ENCODE assay signal across 12 mouse cellular contexts in the genomic region with DNA sequence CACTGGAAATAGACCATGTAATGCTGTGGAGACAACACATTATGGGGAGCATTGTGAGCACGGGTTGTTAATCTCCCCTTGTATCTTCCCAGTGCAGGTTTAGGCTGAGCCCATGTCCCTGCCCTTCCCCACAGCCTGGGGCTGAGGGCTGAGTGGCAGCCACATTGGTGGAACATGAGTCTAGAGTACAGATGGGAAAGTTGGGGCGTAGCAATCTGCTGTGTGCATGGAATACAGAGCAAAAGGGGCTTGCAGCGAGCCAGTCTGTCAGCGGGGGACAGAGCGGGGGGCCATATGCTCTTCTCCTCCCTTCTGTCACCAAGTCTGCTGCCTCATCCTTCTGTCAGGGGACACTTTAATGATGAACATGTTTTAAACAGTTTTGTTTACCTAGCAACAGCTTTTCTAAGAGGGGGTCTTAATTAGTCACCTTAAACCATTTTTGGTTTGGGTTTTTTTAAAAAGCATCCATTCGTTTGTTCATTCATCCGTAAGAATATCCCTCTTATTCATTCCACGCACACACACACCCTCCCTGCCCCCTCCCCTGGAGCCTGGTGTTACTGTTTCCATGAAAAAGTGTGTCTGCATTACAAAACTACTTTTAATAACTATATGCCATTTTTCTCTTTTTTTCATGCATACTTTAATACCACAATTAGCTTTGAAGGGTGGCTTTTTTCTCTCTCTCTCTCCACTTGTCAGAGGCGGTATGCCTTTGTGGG.
DNase-seq lines count a peak whose midpoint lies in the region.
"Had no signal": no experiment of that assay in that cellular context is flagged by ENCODE, and none has a peak within 500 bp of the region (broad histone marks: within the 10 kb centered on the region; RNA-seq: fewer than 3 reads in every experiment).

No protein-coding gene starts in this region.

- no peak overlapping the region for H3K27ac ChIP-seq in hindbrain, embryonic 10.5 days
- H3K27ac ChIP-seq: embryonic facial prominence, embryonic 13.5 days; limb, embryonic 13.5 days; macrophage had no signal

- H3K4me3 ChIP-seq in hindbrain, embryonic 10.5 days = no peak overlapping the region
- H3K4me3 ChIP-seq: embryonic facial prominence, embryonic 13.5 days; limb, embryonic 13.5 days had no signal

- H3K36me3 ChIP-seq in hindbrain, embryonic 10.5 days = no peaks in the 10 kb centered on the region
- H3K36me3 ChIP-seq: embryonic facial prominence, embryonic 13.5 days; limb, embryonic 13.5 days had no signal

- H3K4me1 ChIP-seq in hindbrain, embryonic 10.5 days (replicated peaks) = peaks cover 8% of the 10 kb centered on the region; the same call in 1 of the 2 replicates
- H3K4me1 ChIP-seq: embryonic facial prominence, embryonic 13.5 days; limb, embryonic 13.5 days had no signal

- H3K27me3 ChIP-seq in hindbrain, embryonic 10.5 days (ENCODE audit: insufficient read depth, poor library complexity, severe bottlenecking) = no peaks in the 10 kb centered on the region
- H3K27me3 ChIP-seq: embryonic facial prominence, embryonic 13.5 days; limb, embryonic 13.5 days had no signal

- no peaks in the 10 kb centered on the region for H3K9me3 ChIP-seq in hindbrain, embryonic 10.5 days
- H3K9me3 ChIP-seq: embryonic facial prominence, embryonic 13.5 days; limb, embryonic 13.5 days had no signal

- 61% methylated on average over 9 of the region's 9 CpGs for WGBS in hindbrain, embryonic 10.5 days

- DNase-seq in Muller cell, postnatal 12 days (ENCODE audit: inconsistent ontology term) = peak; percentile 5
- peak; percentile 70 to 80 for DNase-seq in cerebellum, postnatal 14 days
- DNase-seq in hindbrain, embryonic 10.5 days (ENCODE audit: low spot score) = peak; percentile 11
- peak; percentile 75 to 78 for DNase-seq in layer of hippocampus, postnatal 36 days
- no peak for DNase-seq in MN1 (ENCODE audit: low spot score)
- DNase-seq in kidney, postnatal 10 days = no peak
- no peak for DNase-seq in adrenal gland, postnatal 25 days
- no peak for DNase-seq in ovary, postnatal 14 days (ENCODE audit: low spot score)
- DNase-seq: adrenal gland, adult 2 months had no signal

Comparison
In these comparisons a context has a peak if more than half of its experiments do, and no peak if none do; other contexts are left out.
1. DNase-seq: peak in Muller cell, postnatal 12 days (single experiment), cerebellum, postnatal 14 days (2 of 2), hindbrain, embryonic 10.5 days (single experiment) and layer of hippocampus, postnatal 36 days (2 of 2); none in MN1 (single experiment), kidney, postnatal 10 days (single experiment), adrenal gland, postnatal 25 days (single experiment) and ovary, postnatal 14 days (single experiment).